Mouse (Mus musculus) erythroblast, embryonic 14.5 days (primary cell): ENCODE measurements around the gene Ascc1.

Source experiments
- GATA1 ChIP-seq: IDR thresholded peaks from 2 replicates; pipeline ENCODE4 v1.6.1; 2012; ENCODE audit warnings: low read length, inconsistent platforms, mixed read lengths
- TAL1 ChIP-seq: IDR thresholded peaks from 3 replicates; pipeline ENCODE4 v1.6.1; 2012; ENCODE audit warnings: low read length, inconsistent platforms, mixed read lengths

- TF ChIP-seq TAL1 (no peak), GATA1 (no peak)
Observed at GRCm38 (mm10) chr10:60115345-60116185, 113.0 kb downstream of the Ascc1 start.
